Mouse (Mus musculus) forebrain, postnatal 0 days (tissue): ENCODE results near the gene Acap2. TPM values are rescaled to one million over a fixed set of nuclear protein-coding genes. Genes with fewer than 3 reads are reported as not detected.

Source experiments
- ATAC-seq: fragments of 200-750 bp; cut with Nextera tagmentation; 2 replicates; pipeline ENCODE4 v1.8.0; 2017; ENCODE audit warnings: mild to moderate bottlenecking, moderate library complexity
- DNase-seq: peaks from one replicate; pipeline ENCODE4 v3.0.0-alpha.2; 2015
- H3K27ac ChIP-seq: fragments of 300-500 bp; sonication (generic); 2 replicates; pipeline ENCODE4 v1.5.1; 2014; ENCODE audit warnings: low read depth, mild to moderate bottlenecking, antibody characterized with exemption, low read length, moderate library complexity, mixed read lengths
- H3K27me3 ChIP-seq: fragments of 300-500 bp; sonication (generic); 2 replicates; pipeline ENCODE4 v1.6.1; 2014; ENCODE audit warnings: mild to moderate bottlenecking, low read length, mixed read lengths; ENCODE audit not compliant: insufficient read depth
- H3K36me3 ChIP-seq: fragments of 300-500 bp; sonication (generic); 2 replicates; pipeline ENCODE4 v1.6.1; 2014; ENCODE audit warnings: mild to moderate bottlenecking, moderate library complexity; ENCODE audit not compliant: insufficient read depth
- H3K4me1 ChIP-seq: fragments of 300-500 bp; sonication (generic); 2 replicates; pipeline ENCODE4 v1.6.1; 2014; ENCODE audit warnings: antibody characterized with exemption; ENCODE audit not compliant: insufficient read depth
- H3K4me2 ChIP-seq: fragments of 300-500 bp; sonication (generic); 2 replicates; pipeline ENCODE4 v1.6.1; 2014; ENCODE audit warnings: low read depth, mild to moderate bottlenecking, moderate library complexity
- H3K4me3 ChIP-seq: fragments of 300-500 bp; sonication (generic); 2 replicates; pipeline ENCODE4 v1.5.1; 2014; ENCODE audit warnings: low read depth, low read length, mixed read lengths
- H3K9ac ChIP-seq: fragments of 300-500 bp; sonication (generic); 2 replicates; pipeline ENCODE4 v1.6.1; 2014; ENCODE audit warnings: mild to moderate bottlenecking
- H3K9me3 ChIP-seq: fragments of 300-500 bp; sonication (generic); 2 replicates; pipeline ENCODE4 v1.6.1; 2016; ENCODE audit warnings: low read length
- CTCF ChIP-seq: sonication (generic); IDR thresholded peaks from 2 replicates; pipeline ENCODE4 v1.5.1; 2016; ENCODE audit warnings: antibody characterized with exemption, control low read depth, low read depth
- WGBS: fragments of 180-500 bp; shearing (Covaris S2); extraction: QIAGEN DNeasy Blood & Tissue Kit; methylation state at CpG from one replicate; pipeline ENCODE4 v1.1.7; 2014; 5-methylcytosine and 5-hydroxymethylcytosine counted together
- polyA plus RNA-seq: library from polyadenylated mRNA; unstranded; fragments of >200 nt; fragmentation: Nextera tagmentation; extraction: Ambion mirVana; gene quantifications from 2 replicates; pipeline ENCODE4 v1.2.1, GENCODE M21; 2015
- total RNA-seq: library from RNA; depleted of rRNA; stranded (reverse); fragments of >200 nt; gene quantifications from 2 replicates; pipeline ENCODE4 v1.2.3, GENCODE M21; 2014; rRNA removed

Acap2 gene
- total and polyA plus RNA-seq, 2 experiments from 2014 or later: 8.8 to 33.6 TPM

GRCm38 (mm10) chr16:31045211-31045610 lies 155.8 kb downstream of the Acap2 start:
- DNase-seq (no peak), ATAC-seq (no peak)
- Histone ChIP-seq H3K9ac (no peak overlapping the region), H3K9me3 (no peaks in the 10 kb centered on the region), H3K4me3 (no peak overlapping the region), H3K27me3 (no peaks in the 10 kb centered on the region), H3K27ac (no peak overlapping the region), H3K36me3 (no peaks in the 10 kb centered on the region), H3K4me1 (no peaks in the 10 kb centered on the region), H3K4me2 (no peak overlapping the region)
- 62% methylated on average over 5 of the region's 5 CpGs for WGBS
- TF ChIP-seq CTCF: no peak

- Histone ChIP-seq H3K4me1 (no peaks in the 10 kb centered on the region), H3K4me3 (no peak overlapping the region), H3K9ac (no peak overlapping the region), H3K9me3 (no peaks in the 10 kb centered on the region), H3K27ac (no peak overlapping the region), H3K36me3 (no peaks in the 10 kb centered on the region), H3K4me2 (no peak overlapping the region), H3K27me3 (no peaks in the 10 kb centered on the region)
- TF ChIP-seq CTCF: no peak
- 95% methylated on average over 5 of the region's 5 CpGs for WGBS
- ATAC-seq (no peak), DNase-seq (no peak)
Measured at GRCm38 (mm10) chr16:31043136-31043535, 157.9 kb downstream of the Acap2 start.

Other genes starting within 250 kb of the Acap2 start
- 17.4 and 24.3 TPM in 2 replicates for gene Xxylt1, start 119.8 kb downstream of the Acap2 start, total RNA-seq
- 8.6 and 14.0 TPM in 2 replicates for gene Xxylt1, start 119.8 kb downstream of the Acap2 start, polyA plus RNA-seq
- gene Ppp1r2, start 74.0 kb upstream of the Acap2 start, total RNA-seq: 64.9 and 75.5 TPM in 2 replicates
- 84.9 and 101 TPM in 2 replicates for gene Ppp1r2, start 74.0 kb upstream of the Acap2 start, polyA plus RNA-seq
- 81.9 and 84.2 TPM in 2 replicates for gene Apod, start 113.6 kb upstream of the Acap2 start, total RNA-seq
- gene Apod, start 113.6 kb upstream of the Acap2 start, polyA plus RNA-seq: 179 and 215 TPM in 2 replicates
- 96.1 and 111 TPM in 2 replicates for gene Bdh1, start 221.0 kb upstream of the Acap2 start, total RNA-seq
- 137 and 160 TPM in 2 replicates for gene Bdh1, start 221.0 kb upstream of the Acap2 start, polyA plus RNA-seq